Mouse (Mus musculus): ENCODE data around the gene Frs3. TPM values are rescaled to one million over a fixed set of nuclear protein-coding genes. Genes with fewer than 3 reads are reported as not detected.
A peak's percentile ranks its signal among the peaks of the same experiment; 100 is the strongest.
"Not testable (repeated sequence)": the region's sequence is repeated elsewhere in the genome, so short reads cannot be mapped to it uniquely, and the experiment has no call there.

The Frs3 gene
- total RNA-seq (2021) (1 to 10 TPM; 2.6 to 6.9 TPM), polyA plus RNA-seq (2012; rRNA removed) (18.6 and 21.6 TPM in 2 replicates)
- long read RNA-seq, transcript Frs3-201 (7 exons, 2,144 nt) = major isoform, 5 of 9 reads
- long read RNA-seq, partial matches to known transcripts = 0 of 9 reads
- long read RNA-seq, other reads (novel, unspliced or antisense) = 4 of 9 reads

GRCm38 (mm10) chr17:47688608-47689575 lies at the start of gene Frs3:
Gene Frs3, plus strand, starts transcription at chr17:47689030.
- DNase-seq = peak; percentile 83

GRCm38 (mm10) chr17:47642992-47643391 lies 45.8 kb upstream of the Frs3 start:
- DNase-seq = no peak

- peak; percentile 46 for DNase-seq
These were observed 42.1 kb upstream of the Frs3 start for GRCm38 (mm10) chr17:47646683-47647082.

- DNase-seq = no peak
These were observed 39.9 kb upstream of the Frs3 start for GRCm38 (mm10) chr17:47648966-47649365.

DNA sequence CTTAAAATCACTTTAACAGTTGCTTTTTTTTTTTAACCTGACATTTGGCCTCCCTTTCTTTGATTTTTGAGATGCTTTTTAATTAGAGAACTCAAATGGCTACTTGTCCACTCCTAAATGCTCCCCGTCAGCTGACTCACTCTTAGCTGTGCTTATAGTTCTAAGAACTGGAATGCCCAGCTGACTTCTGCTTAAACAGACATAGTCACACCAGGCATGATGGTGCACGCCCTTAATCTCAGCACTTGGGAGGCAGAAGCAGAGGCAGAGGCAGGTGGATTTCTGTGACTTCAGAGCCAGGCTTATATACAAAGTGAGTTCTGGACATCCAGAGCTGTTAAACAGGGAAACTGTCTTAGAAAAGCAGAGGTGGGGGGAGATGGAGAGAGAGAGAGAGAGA lies 36.9 kb upstream of the Frs3 start:
- DNase-seq = no peak

- not testable (repeated sequence) for DNase-seq
These were observed 34.5 kb upstream of the Frs3 start for GRCm38 (mm10) chr17:47654346-47654745.

GRCm38 (mm10) chr17:47655697-47656096 lies 33.1 kb upstream of the Frs3 start:
- DNase-seq = no peak

DNA sequence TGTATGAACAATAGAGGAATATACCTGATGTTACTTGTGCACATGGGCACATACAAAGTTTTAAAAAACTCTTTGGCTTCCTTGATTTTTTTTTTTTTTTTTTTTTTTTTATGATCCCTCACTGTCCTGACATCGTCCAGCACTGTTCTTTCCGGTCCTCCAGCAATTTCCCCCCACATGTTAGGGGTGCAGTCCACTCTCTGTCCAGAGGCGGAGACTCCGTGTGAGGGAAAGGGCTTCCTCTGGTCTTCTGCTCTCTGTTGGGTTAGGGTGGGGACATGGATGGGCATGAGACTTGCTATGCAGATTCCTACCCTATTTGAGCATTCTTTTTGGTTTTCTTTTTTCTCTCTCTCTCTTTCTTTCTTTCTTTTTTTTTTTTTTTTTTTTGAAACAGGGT lies 30.9 kb upstream of the Frs3 start:
- no peak for DNase-seq

DNA sequence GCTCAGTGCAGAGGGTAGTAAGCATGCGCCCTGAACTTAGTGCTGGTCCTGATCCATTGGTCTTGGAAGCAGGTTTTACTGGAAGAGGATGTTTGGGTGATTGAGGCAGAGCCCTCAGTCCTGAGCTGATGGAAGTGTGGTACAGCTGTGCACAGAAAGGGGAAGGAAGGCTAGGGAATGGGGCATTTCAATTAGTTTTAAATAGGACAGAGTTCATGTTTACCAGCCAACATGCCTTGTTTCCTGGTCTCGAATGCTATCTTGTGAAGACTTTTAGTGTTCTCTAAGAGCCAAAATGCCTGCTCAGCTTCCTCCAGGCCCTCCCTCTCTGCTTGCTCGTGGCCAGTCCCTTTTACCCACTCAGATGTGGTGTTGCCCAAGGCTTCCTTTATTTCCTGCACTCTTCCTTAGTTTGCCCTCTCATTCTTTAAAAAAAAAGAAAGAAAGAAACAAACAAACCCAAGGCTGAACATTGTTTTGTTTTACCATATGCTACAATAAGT lies 30.0 kb upstream of the Frs3 start:
- DNase-seq = no peak

- DNase-seq = no peak
These were observed 25.7 kb upstream of the Frs3 start for GRCm38 (mm10) chr17:47663009-47663713.

DNA sequence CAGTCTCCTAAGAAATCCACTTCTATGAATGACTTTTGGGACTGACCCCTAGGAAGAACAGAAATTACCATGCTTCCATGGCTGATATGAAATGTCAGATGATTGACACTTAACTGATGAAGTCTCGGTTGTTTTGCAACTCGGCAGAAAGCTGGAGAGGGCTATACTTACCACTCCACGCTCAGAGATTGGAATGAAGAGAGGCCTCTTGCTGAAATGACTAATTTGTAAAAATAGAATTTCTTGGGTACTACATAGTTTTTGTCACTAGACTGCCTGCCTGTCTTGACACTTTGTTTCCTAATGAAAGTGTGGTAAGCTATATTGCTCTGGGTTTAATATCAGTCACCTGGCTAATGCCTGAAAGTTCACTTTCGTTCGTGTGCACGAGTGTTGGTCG lies 24.4 kb upstream of the Frs3 start:
- no peak for DNase-seq

GRCm38 (mm10) chr17:47669166-47669565 lies 19.7 kb upstream of the Frs3 start:
- DNase-seq = no peak

DNA sequence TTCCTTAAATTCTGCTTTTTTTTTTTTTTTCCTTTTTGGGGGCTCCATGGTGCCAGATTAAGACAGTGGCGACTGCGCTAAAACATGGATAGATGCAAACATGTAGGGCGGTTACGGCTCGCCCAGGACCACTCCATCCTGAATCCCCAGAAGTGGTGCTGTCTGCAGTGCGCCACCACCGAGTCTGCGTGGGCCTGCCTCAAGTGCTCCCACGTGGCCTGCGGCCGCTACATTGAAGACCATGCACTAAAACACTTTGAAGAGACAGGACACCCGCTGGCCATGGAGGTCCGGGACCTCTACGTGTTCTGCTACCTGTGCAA lies 16.9 kb upstream of the Frs3 start:
- DNase-seq = no peak

GRCm38 (mm10) chr17:47672311-47673111 lies 16.3 kb upstream of the Frs3 start:
- DNase-seq = peak; percentile 85

- peak; percentile 64 for DNase-seq
These were observed 12.2 kb upstream of the Frs3 start for GRCm38 (mm10) chr17:47676581-47676980.

DNA sequence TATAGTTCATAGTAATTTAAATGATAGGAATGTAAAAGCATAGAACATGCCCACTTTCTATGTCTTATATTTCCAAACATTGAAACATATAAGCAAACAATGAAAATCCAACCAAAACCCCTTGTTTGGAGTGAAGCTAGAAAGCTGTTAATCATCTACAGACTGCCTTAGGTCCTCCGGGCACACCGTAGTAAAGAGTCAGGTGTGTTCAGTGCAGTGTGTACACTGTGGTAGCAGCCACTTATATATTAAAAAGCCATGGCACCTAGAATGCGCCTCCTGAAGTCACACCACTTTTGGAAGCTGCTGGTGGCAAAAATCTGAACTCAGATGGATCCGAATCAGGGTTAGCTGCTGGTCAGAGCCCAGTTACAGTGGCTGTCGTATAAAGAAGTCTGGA lies 10.6 kb upstream of the Frs3 start:
- no peak for DNase-seq

DNA sequence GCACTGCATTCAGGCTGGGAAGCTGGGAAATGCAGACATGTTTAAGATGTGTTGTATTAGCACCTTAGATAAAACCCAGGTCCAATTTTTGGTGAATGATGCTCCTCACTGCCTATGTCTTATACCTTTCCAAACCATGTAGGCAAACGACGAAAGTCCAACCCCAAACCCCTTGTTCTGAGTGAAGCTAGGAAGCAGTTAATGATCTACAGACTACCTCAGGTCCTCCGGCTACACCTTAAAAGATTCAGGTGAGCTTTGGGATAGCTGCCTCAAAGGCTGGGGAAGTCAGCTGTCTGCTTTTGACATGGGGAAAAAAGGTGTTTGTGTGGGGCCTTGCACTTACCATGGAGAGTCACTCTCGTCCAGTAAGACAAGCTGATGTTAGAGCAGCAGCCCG lies 10.1 kb upstream of the Frs3 start:
- no peak for DNase-seq

DNA sequence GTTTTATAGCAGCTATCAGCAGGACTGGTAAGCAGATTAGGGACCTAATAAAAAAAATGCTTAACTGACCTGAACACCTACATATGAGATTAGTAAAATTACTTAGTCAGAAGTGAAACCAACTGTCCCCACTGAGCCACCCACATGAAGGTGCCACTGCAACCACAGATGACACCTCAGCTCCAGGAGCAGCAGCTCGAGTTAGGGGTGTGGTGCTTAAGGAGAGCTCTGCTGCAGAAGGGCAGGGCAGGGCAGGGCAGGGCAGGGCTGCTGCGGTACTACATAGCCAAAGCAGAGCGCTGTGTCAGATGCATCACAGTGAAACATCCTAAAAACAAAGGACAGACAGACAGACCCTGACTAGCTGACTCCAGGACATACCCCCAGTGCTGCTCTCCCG lies 6.0 kb upstream of the Frs3 start:
- no peak for DNase-seq

DNA sequence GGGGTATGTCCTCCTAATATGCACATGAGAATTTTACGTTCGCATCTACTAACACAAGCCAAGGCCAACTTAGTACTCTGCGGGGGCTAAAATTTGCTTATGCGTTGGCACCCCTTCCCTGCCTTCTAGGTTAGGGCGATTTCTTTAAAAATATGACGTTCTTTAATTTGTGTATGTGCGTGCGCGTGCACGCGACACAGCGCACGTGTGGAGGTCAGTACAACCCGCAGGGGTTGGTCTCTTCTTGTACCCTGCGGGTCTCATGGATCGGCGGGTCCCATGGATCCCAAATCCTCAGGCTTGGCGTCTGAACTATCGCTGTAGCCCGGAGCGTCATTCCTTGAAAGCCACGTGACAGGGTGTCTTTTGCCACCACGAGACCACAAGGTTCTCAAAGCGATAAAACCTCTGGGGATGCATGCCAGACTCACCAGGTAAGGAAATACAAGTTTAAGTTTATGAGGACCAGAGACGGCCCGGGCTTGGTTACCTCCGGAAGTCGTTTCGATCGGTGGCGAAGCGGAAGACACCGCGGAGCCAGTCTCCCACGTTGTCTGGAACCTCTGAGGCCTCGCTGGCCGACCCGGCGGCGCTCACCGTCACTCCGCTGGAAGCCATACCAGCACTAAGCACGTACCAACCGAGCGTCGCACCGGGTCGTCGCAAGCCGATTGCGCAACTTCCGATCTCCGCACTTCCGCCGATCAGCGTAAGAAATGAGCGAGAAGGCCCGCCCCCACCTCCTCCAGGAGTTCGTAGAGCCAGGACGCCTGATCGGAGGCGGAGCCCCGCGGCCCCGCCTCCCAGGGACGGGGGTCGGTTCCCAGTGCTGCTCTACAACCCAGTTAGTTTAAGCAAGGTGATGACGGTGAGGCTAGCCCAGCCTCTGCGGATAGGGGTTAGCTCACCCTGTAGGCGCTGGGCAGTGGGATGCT lies 1.2 kb upstream of the Frs3 start:
- DNase-seq = peak; percentile 96

- DNase-seq = no peak
These were observed 554 bp upstream of the Frs3 start, which contains the start of gene Tomm6 for GRCm38 (mm10) chr17:47688344-47688607. Gene Tomm6, minus strand, starts transcription at chr17:47688386.

DNA sequence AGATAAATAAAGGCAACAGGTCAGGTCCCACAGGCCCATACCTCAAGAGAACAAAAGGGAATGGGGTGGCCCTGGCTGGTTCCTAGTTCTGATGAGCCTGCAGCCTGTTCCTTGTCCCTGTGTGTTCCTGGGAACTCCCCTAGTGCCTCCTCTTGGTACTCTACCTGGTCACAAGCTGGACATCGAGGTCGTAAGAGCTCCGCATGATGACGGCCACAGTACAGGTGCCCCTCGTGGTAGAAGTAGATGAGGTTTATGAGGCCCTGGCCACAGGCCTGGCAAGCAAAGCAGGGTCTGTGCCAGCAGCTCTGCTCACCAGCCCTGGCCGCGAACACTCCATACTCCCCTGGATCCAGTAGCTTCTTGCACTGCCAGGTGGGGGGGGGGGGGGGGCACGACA lies 1.1 kb downstream of the Frs3 start:
- no peak for DNase-seq

Data from adrenal gland, adult 2 months (tissue).